Mouse (Mus musculus) adrenal gland (tissue): Measurements from ENCODE around the gene Fanca.

ENCODE experiments used
- intact Hi-C: fragments of 180-260 bp; cut with DNase I; formaldehyde crosslinking; loops from one replicate; pipeline ENCODE4 v1.15.1; 2025

Fanca gene

DNA sequence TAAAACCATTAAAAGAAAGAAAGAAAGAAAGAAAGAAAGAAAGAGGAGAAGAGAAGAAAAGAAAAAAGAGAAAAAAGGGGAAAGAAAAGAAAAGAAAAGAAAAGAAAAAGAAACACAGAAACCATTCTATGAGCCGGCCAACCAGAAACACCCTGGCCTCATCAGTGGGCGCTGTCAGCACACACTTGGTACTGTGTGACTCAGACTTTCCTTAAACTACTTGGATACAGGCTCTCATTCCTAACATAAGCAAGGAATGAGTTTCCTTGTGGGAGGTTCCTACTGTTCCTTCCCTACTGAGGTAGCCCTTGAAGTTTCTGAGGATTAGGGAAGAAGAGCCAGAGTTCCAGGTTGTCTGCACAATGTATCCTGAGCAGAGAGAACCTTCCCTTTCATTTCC is 12.9 kb upstream of the Fanca start:
- intact Hi-C loops: no loop called here

DNA sequence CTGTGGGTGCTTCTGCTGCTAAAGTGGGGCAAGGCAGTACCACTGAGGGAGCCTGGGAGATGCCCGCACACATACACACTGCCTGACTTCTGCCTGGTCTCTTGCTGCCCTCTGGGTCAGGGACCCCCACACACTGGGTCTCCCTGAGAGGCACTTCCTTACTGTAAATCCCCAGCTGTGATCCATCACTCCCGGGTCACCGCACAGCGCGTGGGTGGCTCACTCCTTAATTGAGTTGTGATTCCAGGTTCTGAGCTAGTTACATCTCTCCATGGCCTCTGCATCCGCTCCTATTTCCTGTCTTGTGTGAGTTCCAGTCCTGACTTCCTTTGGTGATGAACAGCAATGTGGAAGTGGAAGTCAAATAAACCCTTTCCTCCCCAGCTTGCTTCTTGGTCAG is 12.3 kb upstream of the Fanca start:
- intact Hi-C loops: no loop called here

GRCm38 (mm10) chr8:123329961-123330360 is 11.6 kb upstream of the Fanca start:
- intact Hi-C loops: no loop called here

DNA sequence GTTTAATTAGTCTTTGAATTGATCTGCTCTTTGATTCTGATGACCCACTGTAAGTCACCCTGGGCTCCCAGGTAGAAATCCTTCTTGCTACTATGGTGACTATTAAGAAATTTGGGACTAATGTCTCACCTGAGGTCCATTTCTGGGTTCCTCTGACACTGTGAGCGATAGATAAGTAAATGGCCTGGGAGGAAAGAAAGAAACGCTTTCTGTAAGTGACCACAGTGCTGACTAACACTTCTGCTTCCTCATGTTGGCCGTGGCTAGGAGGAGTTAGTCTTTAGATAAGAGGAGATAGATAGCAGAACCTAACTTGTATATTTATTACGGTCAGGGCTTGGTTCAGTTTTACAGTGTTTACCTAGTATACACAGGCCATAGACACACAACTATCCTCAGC is 11.0 kb upstream of the Fanca start:
- intact Hi-C loops: no loop called here

- intact Hi-C loops: no loop called here
These were observed 10.2 kb upstream of the Fanca start for GRCm38 (mm10) chr8:123328552-123328951.

- intact Hi-C loops: loop anchor here (5.0 kb wide), 1 partner anchor 43 kb away; no protein-coding TSS in a partner anchor
These were observed 1.3 kb upstream of the Fanca start for GRCm38 (mm10) chr8:123319522-123320164.

GRCm38 (mm10) chr8:123317781-123318466 is 452 bp downstream of the Fanca start:
- intact Hi-C loops: no loop called here

GRCm38 (mm10) chr8:123308738-123309137 is 9.6 kb downstream of the Fanca start:
- intact Hi-C loops: no loop called here

DNA sequence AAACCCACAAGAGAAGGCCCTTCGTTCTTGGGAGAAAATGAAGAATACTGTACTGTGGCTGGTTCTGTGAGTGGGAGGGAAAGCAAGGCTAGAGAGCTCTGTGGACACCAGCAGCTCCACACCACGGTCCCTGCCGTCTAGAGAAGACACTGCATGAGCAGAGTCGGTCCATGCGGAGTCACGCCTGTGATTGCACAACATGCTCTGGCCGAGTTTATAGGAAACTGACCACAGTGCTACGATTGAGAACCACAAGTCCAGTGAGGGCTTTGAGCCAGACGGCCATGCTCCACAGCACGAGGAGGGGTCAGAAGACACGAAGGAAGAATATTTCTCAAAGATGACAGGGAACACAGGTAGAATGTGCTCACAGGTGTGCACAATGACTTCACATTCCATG is 20.1 kb downstream of the Fanca start:
- intact Hi-C loops: no loop called here

- intact Hi-C loops: no loop called here
These were observed 25.6 kb downstream of the Fanca start for GRCm38 (mm10) chr8:123292785-123293184.

DNA sequence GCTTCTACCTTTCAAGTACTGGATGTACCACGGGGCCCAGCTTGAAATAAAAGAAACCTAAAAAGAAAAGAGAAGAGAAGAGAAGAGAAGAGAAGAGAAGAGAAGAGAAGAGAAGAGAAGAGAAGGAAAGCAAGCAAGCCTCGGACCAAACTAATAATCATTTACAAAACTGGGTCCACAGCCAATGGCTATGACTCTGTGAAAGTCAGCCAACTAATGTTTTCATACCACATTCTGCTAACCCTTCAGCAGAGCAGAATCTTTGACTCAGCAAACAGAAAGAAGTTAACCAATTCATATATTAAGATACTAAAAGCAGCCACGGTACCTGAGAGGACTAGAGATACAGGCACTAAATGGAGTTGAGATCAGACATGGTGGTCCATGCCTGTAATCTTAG is 26.1 kb downstream of the Fanca start:
- intact Hi-C loops: no loop called here

- intact Hi-C loops: no loop called here
These were observed 26.7 kb downstream of the Fanca start for GRCm38 (mm10) chr8:123291716-123292115.

GRCm38 (mm10) chr8:123290679-123291078 is 27.7 kb downstream of the Fanca start:
- intact Hi-C loops: no loop called here

- intact Hi-C loops: no loop called here
These were observed 28.2 kb downstream of the Fanca start for GRCm38 (mm10) chr8:123290166-123290565.

DNA sequence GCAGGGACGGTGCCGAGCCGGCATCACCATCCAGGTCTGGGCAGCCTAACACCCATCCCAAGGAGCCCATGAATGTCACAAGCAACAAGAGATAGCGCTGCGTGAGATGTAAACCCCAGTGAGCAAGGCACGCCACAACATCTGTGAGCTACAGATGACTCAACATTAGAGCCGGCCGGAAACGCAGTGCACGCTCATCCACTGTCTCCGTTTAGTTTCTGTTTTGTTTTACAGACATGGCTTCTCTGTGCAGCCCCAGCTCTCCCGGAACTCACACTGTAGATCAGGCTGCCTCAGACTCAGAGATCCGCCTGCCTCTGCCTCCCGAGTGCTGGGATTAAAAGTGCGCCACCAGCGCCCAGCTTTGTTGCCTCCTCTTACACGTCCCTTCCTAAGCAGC is 31.0 kb downstream of the Fanca start:
- intact Hi-C loops: loop anchor here (5.0 to 10.0 kb wide), 2 partner anchors 40 to 173 kb away; partner anchors contain the start of gene Cpne7

DNA sequence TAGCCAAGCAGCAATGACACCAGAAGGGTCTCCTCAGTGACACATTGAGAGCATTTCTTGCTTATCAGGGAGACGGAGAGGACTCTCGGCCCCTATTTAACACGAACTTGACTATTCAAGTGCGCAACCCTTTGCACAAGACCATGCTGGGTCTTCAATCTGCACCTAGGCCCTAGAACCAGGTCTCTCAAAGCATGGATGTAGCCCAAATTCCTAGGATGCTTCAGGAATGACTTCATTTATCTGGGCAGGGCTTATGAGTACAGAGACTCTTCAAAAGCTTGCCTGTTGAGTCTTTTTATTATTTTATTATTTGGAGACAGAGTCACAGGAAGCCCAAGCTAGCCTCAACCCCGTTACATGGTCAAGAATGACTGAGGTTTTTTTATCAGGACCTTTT is 33.9 kb downstream of the Fanca start:
- intact Hi-C loops: loop anchor here (10.0 kb wide), 1 partner anchor 170 kb away; the partner anchor contains the start of gene Cpne7

- intact Hi-C loops: loop anchor here (10.0 kb wide), 1 partner anchor 169 kb away; the partner anchor contains the start of gene Cpne7
These were observed 34.4 kb downstream of the Fanca start for GRCm38 (mm10) chr8:123283991-123284390.

GRCm38 (mm10) chr8:123282994-123283393 is 35.4 kb downstream of the Fanca start:
- intact Hi-C loops: loop anchor here (10.0 kb wide), 1 partner anchor 168 kb away; the partner anchor contains the start of gene Cpne7

GRCm38 (mm10) chr8:123280302-123281094 is 37.9 kb downstream of the Fanca start:
- intact Hi-C loops: loop anchor here (10.0 kb wide), 1 partner anchor 166 kb away; the partner anchor contains the start of gene Cpne7

DNA sequence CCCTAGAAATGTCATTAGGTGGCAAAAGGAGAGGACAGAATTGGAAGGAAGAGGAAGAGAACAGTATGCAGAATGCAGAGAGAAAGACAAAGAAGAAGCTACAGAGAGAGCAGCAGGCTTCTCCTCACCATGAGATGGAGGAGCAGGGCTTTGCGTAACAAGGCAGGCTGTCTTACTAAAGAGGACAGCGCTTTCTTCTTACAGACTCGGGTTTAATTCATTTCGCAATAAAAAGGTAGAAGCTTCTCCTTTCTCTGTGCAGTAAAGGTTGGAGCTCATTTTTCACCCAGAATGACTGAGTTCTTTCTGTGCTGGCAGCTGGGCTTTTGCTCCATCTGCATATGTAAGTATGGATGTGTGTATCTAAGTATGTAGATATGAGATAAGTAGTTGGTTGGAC is 38.5 kb downstream of the Fanca start:
- intact Hi-C loops: loop anchor here (10.0 kb wide), 1 partner anchor 165 kb away; the partner anchor contains the start of gene Cpne7

GRCm38 (mm10) chr8:123278445-123278844 is 39.9 kb downstream of the Fanca start:
- intact Hi-C loops: no loop called here

DNA sequence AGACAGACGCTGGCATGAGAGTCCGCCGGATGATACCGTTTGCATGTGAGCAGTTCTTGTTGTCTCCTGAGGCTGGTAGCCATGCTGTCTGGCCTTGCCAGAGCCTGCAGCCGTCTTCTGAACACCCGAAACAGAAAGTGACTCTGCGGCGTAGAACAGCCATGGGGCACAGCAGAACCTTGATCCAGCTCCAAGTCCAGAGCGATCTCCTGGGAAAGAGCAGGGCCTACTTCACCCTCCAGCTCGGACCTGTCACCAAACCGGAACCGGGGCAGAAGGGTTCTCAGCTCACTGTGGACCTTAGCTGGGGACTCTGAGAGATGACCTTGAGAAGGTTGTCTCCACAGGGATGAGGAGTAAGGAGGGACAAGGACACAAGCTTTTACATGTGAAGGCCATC is 43.3 kb downstream of the Fanca start:
- intact Hi-C loops: no loop called here
